Mouse (Mus musculus): ENCODE measurements around the gene Cdk5.

Gene Cdk5

GRCm38 (mm10) chr5:24374666-24375328, 48.5 kb downstream of the Cdk5 start:
- no peak for DNase-seq (ENCODE audit: low spot score)

- DNase-seq (ENCODE audit: low spot score): no peak
These were observed 49.1 kb downstream of the Cdk5 start for GRCm38 (mm10) chr5:24374216-24374615.

GRCm38 (mm10) chr5:24373807-24374206, 49.5 kb downstream of the Cdk5 start:
- DNase-seq (ENCODE audit: low spot score): no peak

GRCm38 (mm10) chr5:24369767-24370166, 53.6 kb downstream of the Cdk5 start:
- DNase-seq (ENCODE audit: low spot score): no peak
